ENCODE assay signal across 2 mouse cellular contexts in genomic region chr1:75179334-75180104, GRCm38 (mm10).
TF ChIP-seq lines count a peak whose summit lies in the region.

No protein-coding gene starts in this region.

TF ChIP-seq in CH12.LX, 34 proteins besides CTCF, POLR2A, EP300 and RAD21 (continued from another document):
- TF ChIP-seq IRF4 (IDR thresholded peaks at IDR 0.05; ENCODE audit: low read depth, low read length) = no peak
- no peak for TF ChIP-seq MYC (IDR thresholded peaks at IDR 0.05; ENCODE audit: low read depth, low read length)
- TF ChIP-seq MAZ (IDR thresholded peaks at IDR 0.05; ENCODE audit: low read depth, low read length) = no peak
- TF ChIP-seq TCF12 (IDR thresholded peaks at IDR 0.05; ENCODE audit: low read depth, low read length) = no peak
- no peak for TF ChIP-seq ZMIZ1 (IDR thresholded peaks at IDR 0.05; ENCODE audit: low read depth, low read length)
- no peak for TF ChIP-seq JUND (conservative IDR thresholded peaks at IDR 0.05; ENCODE audit: low read depth, low read length)
- TF ChIP-seq BHLHE40 (IDR thresholded peaks at IDR 0.05; ENCODE audit: low read depth, low read length) = no peak

TF ChIP-seq in myocyte, 11 proteins besides CTCF, POLR2A, EP300 and RAD21 (continued from another document):
- TF ChIP-seq MAX (IDR thresholded peaks at IDR 0.05; ENCODE audit: low read depth) (no peak), REST (IDR thresholded peaks at IDR 0.05; ENCODE audit: insufficient read depth, insufficient read length) (peak; percentile 63), USF1 (IDR thresholded peaks at IDR 0.05; ENCODE audit: low read depth) (no peak), CEBPB (IDR thresholded peaks at IDR 0.05; ENCODE audit: insufficient read depth, poor library complexity, severe bottlenecking) (no peak), MYOD1 (IDR thresholded peaks at IDR 0.05; ENCODE audit: control insufficient read depth in 1 of 3, insufficient read length in 2 of 3, low read depth in 2 of 3) (peak in 2 of 3 experiments; percentile 78 to 82), E2F4 (IDR thresholded peaks at IDR 0.05; ENCODE audit: insufficient read depth) (no peak), MYOG (IDR thresholded peaks at IDR 0.05; ENCODE audit: control insufficient read depth in 1 of 3, insufficient read depth in 1 of 3, insufficient read length in 2 of 3, low read depth in 2 of 3) (peak in 2 of 3 experiments; percentile 88 to 90)
